Mouse (Mus musculus) heart, embryonic 10.5 days (tissue): ENCODE measurements around the gene Slc30a4. TPM values are rescaled to one million over a fixed set of nuclear protein-coding genes. Genes with fewer than 3 reads are reported as not detected.
A peak's percentile ranks its signal among the peaks of the same experiment; 100 is the strongest.

Experiments used
- DNase-seq: peaks from one replicate; pipeline ENCODE4 v3.0.0-alpha.2; 2017; ENCODE audit warnings: low spot score
- H3K27ac ChIP-seq: fragments of 300-500 bp; sonication (generic); 2 replicates; pipeline ENCODE4 v1.5.1; 2016; ENCODE audit warnings: mild to moderate bottlenecking
- H3K27me3 ChIP-seq: fragments of 300-500 bp; sonication (generic); 2 replicates; pipeline ENCODE4 v1.6.1; 2016; ENCODE audit warnings: mild to moderate bottlenecking; ENCODE audit not compliant: poor library complexity, insufficient read depth, severe bottlenecking
- H3K36me3 ChIP-seq: fragments of 300-500 bp; sonication (generic); 2 replicates; pipeline ENCODE4 v1.6.1; 2016; ENCODE audit warnings: mild to moderate bottlenecking, moderate library complexity
- H3K4me1 ChIP-seq: fragments of 300-500 bp; sonication (generic); 2 replicates; pipeline ENCODE4 v1.6.1; 2016; ENCODE audit warnings: mild to moderate bottlenecking
- H3K4me3 ChIP-seq: fragments of 300-500 bp; sonication (generic); 2 replicates; pipeline ENCODE4 v1.5.1; 2016; ENCODE audit warnings: mild to moderate bottlenecking, moderate library complexity
- H3K9me3 ChIP-seq: fragments of 300-500 bp; sonication (generic); 2 replicates; pipeline ENCODE4 v1.6.1; 2016; ENCODE audit warnings: mild to moderate bottlenecking, moderate library complexity
- WGBS: fragments of 180-500 bp; shearing (Covaris S2); methylation state at CpG from one replicate; pipeline ENCODE4 v1.1.7; 2016; 5-methylcytosine and 5-hydroxymethylcytosine counted together
- polyA plus RNA-seq: library from polyadenylated mRNA; unstranded; fragments of >200 nt; fragmentation: Nextera tagmentation; extraction: Ambion mirVana; gene quantifications from 2 replicates; pipeline ENCODE4 v1.2.1, GENCODE M21; 2016

The Slc30a4 gene
- polyA plus RNA-seq, 1 experiment from 2014 or later, result 5.4 TPM

DNA sequence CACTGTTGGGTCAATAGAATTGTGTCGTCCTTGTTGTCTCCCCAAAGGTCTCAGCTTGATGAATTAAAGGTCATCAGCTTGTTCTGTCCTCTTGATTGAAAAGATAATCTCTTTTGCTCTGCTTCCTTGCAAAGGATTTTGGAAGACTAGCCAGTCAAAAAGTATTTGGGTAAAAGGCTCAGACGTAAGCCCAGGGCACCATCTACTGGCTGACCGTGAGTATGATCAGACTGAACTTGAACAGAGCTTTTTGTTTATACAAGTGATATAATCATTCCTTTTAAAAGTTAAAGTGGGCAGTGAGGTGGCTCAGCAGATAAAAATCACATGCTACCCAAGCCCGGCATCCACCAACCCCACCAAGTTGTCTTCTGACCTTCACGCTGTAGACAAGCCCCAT, 34.6 kb downstream of the Slc30a4 start:
- 42% methylated on average over 5 of the region's 5 CpGs for WGBS
- DNase-seq, result no peak
- peaks cover 4% of the 10 kb centered on the region; the same call in 1 of the 2 replicates for H3K27me3 ChIP-seq
- no peaks in the 10 kb centered on the region for H3K9me3 ChIP-seq
- H3K27ac ChIP-seq, result no peak overlapping the region
- no peaks in the 10 kb centered on the region for H3K36me3 ChIP-seq
- peaks cover 4% of the 10 kb centered on the region; the same call in 1 of the 2 replicates for H3K4me1 ChIP-seq
- H3K4me3 ChIP-seq, result no peak overlapping the region

DNA sequence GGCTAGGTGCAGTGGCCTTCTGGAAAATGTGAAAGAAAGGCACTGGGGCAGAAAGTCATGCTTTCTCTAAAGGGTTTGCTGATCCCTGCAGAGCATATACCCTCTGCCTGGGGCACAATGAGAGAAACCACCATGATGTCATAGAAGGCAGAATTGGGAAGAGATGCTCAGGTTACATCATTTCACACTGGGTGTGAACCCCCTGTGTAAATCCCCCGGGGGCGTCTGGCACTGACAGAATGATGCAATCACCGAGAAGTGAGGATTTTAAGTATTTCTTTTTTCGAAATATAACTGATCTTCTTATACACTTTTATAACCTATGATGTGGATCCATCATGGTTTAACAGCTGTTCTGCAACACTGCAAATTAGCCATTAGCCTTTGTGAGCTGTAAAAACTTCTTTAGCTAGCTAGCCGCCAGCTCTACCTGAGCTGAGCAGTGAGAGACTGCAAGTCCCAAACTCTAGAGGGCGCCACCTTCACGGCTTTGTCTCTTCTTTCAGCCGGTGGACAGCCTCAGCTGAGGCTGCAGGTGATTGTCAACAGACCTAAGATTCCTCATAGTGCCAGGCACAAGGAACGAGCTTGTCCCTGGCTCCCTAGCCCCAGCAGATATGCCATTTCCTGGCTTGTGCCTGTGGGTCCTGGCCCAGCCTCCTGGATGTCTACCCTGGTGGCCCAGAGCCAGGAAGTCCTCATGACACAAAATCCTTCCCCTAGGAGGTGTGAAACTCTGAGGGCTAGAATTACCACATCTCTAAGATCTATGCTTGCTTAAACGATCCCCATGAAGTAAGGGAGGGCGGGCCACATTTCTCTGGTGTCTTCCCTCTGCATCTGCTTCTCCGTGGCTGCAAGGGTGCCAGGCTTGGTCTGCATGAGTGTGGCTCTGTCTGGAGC, 36.2 kb downstream of the Slc30a4 start:
- H3K4me1 ChIP-seq, result peaks cover 4% of the 10 kb centered on the region; the same call in 1 of the 2 replicates
- no peak overlapping the region for H3K4me3 ChIP-seq
- no peaks in the 10 kb centered on the region for H3K36me3 ChIP-seq
- no peak overlapping the region for H3K27ac ChIP-seq
- DNase-seq, result no peak
- WGBS, result 37% methylated on average over 12 of the region's 12 CpGs
- H3K9me3 ChIP-seq, result no peaks in the 10 kb centered on the region
- 0 out of 2 replicates have a peak, but pooled peaks cover 4% of the 10 kb centered on the region for H3K27me3 ChIP-seq

- WGBS, result 38% methylated on average over 6 of the region's 6 CpGs
- Histone ChIP-seq H3K27ac (no peak overlapping the region), H3K4me3 (no peak overlapping the region), H3K9me3 (no peaks in the 10 kb centered on the region), H3K36me3 (no peaks in the 10 kb centered on the region), H3K27me3 (0 out of 2 replicates have a peak, but pooled peaks cover 4% of the 10 kb centered on the region), H3K4me1 (peaks cover 4% of the 10 kb centered on the region; the same call in 1 of the 2 replicates)
- no peak for DNase-seq
Observed at GRCm38 (mm10) chr2:122665253-122665972, 37.0 kb downstream of the Slc30a4 start.

GRCm38 (mm10) chr2:122659825-122660224, 42.6 kb downstream of the Slc30a4 start:
- Histone ChIP-seq H3K27me3 (no peaks in the 10 kb centered on the region), H3K36me3 (no peaks in the 10 kb centered on the region), H3K27ac (no peak overlapping the region), H3K4me1 (peaks cover 3% of the 10 kb centered on the region; the same call in 1 of the 2 replicates), H3K9me3 (no peaks in the 10 kb centered on the region), H3K4me3 (no peak overlapping the region)
- no peak for DNase-seq
- WGBS, result 72% methylated on average over 7 of the region's 7 CpGs

DNA sequence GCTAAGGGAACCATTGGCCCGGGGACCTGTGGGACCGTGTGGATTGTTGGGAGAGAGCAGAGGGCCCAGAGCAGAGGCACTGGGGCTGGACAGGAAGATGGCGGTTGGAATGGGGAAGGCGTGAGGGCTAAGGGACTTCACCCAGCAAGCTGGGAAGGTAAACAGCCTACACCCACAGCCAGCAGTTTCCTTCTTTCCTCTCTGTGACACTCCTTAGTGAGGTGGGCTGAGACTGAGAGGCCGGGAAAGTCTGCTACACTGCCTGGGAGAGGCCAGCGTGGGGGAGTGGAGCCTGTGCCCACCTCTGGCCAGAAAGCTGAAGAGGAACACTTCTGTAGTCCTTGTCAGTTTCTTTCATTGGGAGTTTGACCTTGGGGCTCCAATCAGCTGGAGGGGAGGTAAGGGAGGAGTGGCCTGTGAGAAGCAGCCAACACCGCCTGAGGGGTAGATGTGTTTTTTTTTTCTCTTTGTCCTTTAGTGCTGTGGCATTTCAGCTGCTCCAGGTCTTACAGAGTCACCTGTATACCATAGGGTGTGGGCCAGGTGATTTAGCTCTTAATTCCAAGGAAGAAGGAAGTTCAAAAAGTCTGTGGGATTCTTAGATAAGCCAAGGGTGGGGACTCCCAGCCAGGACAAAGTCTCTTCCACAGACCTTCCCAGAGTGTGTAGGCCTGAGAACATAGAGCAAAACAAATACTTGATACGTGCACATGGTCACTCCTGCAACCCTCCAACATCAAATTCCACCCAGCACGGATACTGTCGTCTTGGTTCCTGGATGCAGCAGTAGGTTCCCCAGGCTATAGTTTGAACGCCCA, 44.5 kb downstream of the Slc30a4 start:
- Histone ChIP-seq H3K36me3 (no peaks in the 10 kb centered on the region), H3K4me1 (peaks cover 3% of the 10 kb centered on the region; the same call in 1 of the 2 replicates), H3K9me3 (no peaks in the 10 kb centered on the region), H3K27me3 (no peaks in the 10 kb centered on the region), H3K4me3 (no peak overlapping the region), H3K27ac (no peak overlapping the region)
- WGBS, result 81% methylated on average over 11 of the region's 11 CpGs
- DNase-seq, result no peak

DNA sequence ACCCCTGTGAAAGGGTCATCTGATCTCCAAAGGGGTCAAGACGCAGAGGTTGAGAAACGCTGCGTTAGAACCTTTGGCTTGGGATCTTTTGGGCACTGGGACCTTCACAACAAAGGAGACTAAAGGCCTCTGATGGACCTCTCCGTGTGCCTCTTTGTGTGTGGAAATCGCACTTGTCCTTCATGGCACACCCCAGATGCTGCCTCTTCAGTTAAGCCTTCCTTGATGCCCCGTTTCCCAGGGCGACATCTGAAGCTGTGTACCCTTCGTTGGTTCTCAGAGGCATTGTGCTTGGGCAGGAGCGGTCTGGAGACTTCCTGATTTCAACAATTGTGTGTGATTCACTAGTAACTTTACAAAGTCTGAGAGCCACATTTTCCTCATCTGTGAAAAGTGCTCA, 45.7 kb downstream of the Slc30a4 start:
- Histone ChIP-seq H3K4me3 (no peak overlapping the region), H3K27me3 (no peaks in the 10 kb centered on the region), H3K4me1 (peaks cover 3% of the 10 kb centered on the region; the same call in 1 of the 2 replicates), H3K27ac (no peak overlapping the region), H3K9me3 (no peaks in the 10 kb centered on the region), H3K36me3 (no peaks in the 10 kb centered on the region)
- 82% methylated on average over 9 of the region's 9 CpGs for WGBS
- no peak for DNase-seq

DNA sequence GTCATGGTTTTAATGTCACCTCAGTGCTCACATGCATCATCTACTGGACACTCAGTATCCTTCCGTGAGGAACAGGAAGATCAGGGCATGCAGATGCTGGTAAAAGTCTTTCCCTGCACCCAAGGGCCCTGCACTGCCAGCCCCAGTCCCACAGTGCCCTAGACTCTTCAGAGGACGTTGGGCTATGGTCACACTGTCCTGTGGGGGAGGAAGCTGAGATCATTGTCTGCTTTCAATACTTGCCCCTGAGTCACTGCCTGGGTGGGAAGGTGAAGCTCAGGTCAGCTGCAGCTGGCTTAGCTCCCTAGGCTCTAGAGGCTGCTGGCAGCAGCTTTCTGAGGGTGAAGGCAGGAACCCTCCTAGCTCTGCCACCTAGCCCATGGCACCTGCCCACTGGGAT, 46.4 kb downstream of the Slc30a4 start:
- H3K9me3 ChIP-seq, result no peaks in the 10 kb centered on the region
- H3K4me1 ChIP-seq, result peaks cover 3% of the 10 kb centered on the region; the same call in 1 of the 2 replicates
- WGBS, result 68% methylated on average over 2 of the region's 2 CpGs
- H3K27ac ChIP-seq, result no peak overlapping the region
- no peak overlapping the region for H3K4me3 ChIP-seq
- H3K27me3 ChIP-seq, result no peaks in the 10 kb centered on the region
- DNase-seq, result no peak
- no peaks in the 10 kb centered on the region for H3K36me3 ChIP-seq

DNA sequence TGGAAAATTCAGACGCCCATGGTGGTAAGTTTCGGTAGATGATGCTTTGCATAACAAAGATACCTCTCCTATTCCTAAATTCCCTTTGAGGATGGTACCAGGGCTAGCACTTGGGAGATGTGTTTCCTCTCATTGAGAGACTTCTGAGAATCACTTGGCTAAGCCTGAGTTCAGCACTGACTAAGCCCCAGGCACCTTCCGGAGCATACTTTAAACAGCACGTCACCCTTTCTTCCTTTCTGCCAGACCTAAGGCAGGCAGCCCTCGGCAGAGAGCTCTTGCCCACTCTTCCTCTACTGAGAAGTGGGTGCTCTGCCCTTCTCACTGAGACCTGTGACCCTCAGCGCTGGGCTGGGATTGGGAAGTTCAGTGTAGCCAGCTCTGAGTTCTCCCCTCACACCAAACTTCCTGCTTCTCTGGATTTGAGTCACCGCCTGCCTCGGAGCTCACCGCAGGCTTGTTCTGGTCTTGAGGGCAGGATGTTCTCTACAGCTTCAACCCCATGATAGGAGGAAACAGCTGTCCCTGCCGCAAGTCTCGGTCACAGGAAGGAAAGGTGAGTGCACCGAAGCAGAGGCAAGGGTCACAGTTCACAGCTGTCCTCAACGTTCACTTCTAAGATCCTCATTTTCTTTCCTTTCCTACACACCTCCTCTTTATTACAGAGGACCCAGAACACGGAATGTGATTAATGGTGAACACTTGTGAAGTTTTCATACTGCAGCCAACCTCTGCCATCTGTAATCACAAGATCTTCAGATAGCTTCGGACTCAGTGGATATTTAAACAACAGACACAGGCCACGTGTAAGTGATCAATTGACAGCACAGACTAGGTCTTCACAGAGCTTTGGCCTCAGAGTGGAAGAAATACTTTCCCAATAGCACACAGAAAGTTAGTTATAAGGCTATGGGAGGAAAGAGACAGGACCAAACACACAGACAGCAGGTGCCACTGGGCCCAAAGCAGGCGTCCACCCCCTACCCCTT, 50.1 kb downstream of the Slc30a4 start:
- WGBS, result 53% methylated on average over 17 of the region's 17 CpGs
- H3K4me1 ChIP-seq, result no peaks in the 10 kb centered on the region

GRCm38 (mm10) chr2:122638673-122639072, 63.8 kb downstream of the Slc30a4 start:
- Histone ChIP-seq H3K36me3 (peaks cover 4% of the 10 kb centered on the region; the same call in 1 of the 2 replicates), H3K27ac (no peak overlapping the region), H3K27me3 (peaks cover 7% of the 10 kb centered on the region; the same call in 1 of the 2 replicates), H3K9me3 (no peaks in the 10 kb centered on the region), H3K4me3 (no peak overlapping the region), H3K4me1 (0 out of 2 replicates have a peak, but pooled peaks cover 4% of the 10 kb centered on the region)
- no peak for DNase-seq
- 42% methylated on average over 5 of the region's 5 CpGs for WGBS

More for the DNA sequence above, 50.1 kb downstream of the Slc30a4 start:
- H3K36me3 ChIP-seq, result no peaks in the 10 kb centered on the region
- no peak overlapping the region for H3K4me3 ChIP-seq
- no peaks in the 10 kb centered on the region for H3K9me3 ChIP-seq
- H3K27me3 ChIP-seq, result no peaks in the 10 kb centered on the region
- peak; percentile 62 for DNase-seq
- H3K27ac ChIP-seq, result no peak overlapping the region

DNA sequence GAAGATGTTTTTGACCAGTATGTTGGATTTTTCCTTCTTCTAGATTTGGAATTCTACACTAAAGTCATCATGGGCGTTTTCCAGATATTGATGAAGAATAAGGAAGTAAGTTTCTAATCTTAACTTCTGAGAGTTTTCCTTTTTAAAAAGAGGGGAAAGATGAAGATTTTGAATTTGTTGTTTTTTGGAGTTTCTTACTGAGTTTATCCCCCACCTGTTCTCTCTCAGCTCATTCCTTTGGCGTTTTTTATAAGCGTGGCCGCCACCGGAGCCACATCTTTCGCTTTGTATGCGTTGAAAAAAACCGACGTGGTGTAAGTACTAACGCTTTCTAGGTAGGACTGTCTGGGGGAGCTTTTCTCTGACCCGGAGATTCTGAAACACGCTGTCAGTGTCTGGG, 64.4 kb downstream of the Slc30a4 start:
- H3K27me3 ChIP-seq, result peaks cover 7% of the 10 kb centered on the region; the same call in 1 of the 2 replicates
- DNase-seq, result no peak
- no peaks in the 10 kb centered on the region for H3K9me3 ChIP-seq
- H3K36me3 ChIP-seq, result peaks cover 10% of the 10 kb centered on the region
- H3K4me1 ChIP-seq, result 0 out of 2 replicates have a peak, but pooled peaks cover 4% of the 10 kb centered on the region
- WGBS, result 34% methylated on average over 12 of the region's 12 CpGs
- peak overlapping the region; percentile 57 for H3K4me3 ChIP-seq
- H3K27ac ChIP-seq, result no peak overlapping the region

DNA sequence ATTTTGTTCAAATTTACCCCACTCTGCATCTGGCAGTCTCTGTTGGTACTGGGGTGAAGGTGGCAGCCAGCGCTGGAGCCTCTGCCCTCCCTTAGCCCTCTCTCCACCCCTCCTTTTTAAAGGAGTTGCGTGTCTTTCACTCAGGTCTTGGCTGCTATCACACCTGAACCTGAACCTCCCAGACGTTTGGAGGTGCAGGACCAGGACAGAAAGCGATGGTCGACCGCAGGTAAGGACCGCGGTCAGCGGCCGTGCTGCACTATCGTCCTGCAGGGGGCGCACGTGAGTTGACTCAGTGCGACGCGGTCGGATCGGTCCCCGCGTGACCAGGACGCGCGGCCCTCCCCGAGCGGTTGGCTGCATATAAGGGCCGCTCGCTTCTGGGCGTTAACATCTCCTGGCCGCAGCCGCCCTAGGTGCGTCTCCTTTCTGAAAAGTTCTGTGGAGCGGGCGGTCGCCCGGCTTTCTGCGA, 64.9 kb downstream of the Slc30a4 start:
- H3K4me1 ChIP-seq, result 0 out of 2 replicates have a peak, but pooled peaks cover 4% of the 10 kb centered on the region
- peaks cover 15% of the 10 kb centered on the region for H3K36me3 ChIP-seq
- peak; percentile 81 for DNase-seq
- H3K27me3 ChIP-seq, result peaks cover 7% of the 10 kb centered on the region; the same call in 1 of the 2 replicates
- WGBS, result 2% methylated on average over 36 of the region's 36 CpGs
- H3K4me3 ChIP-seq, result peak overlapping the region; percentile 57
- H3K27ac ChIP-seq, result no peak overlapping the region
- H3K9me3 ChIP-seq, result no peaks in the 10 kb centered on the region
